Mouse (Mus musculus) thymus, postnatal 10 days (tissue): ENCODE data around the gene Mgat1.
"Not testable (repeated sequence)": the region's sequence is repeated elsewhere in the genome, so short reads cannot be mapped to it uniquely, and the experiment has no call there.

Experiments used
- DNase-seq, 2 experiments: peaks; one replicate each; pipeline ENCODE4 v3.0.0; 2021; ENCODE audit warnings: low spot score in 2 of 2

The Mgat1 gene

GRCm38 (mm10) chr11:49263149-49263548 is 19.2 kb downstream of the Mgat1 start:
- no peak for DNase-seq

- DNase-seq, result no peak
These were observed 20.1 kb downstream of the Mgat1 start for GRCm38 (mm10) chr11:49264081-49264480.

- no peak for DNase-seq
These were observed 20.6 kb downstream of the Mgat1 start for GRCm38 (mm10) chr11:49264622-49265021.

GRCm38 (mm10) chr11:49265101-49265500 is 21.1 kb downstream of the Mgat1 start:
- DNase-seq, result no peak

GRCm38 (mm10) chr11:49266671-49267070 is 22.7 kb downstream of the Mgat1 start:
- no peak for DNase-seq

GRCm38 (mm10) chr11:49267316-49267715 is 23.3 kb downstream of the Mgat1 start:
- no peak for DNase-seq

GRCm38 (mm10) chr11:49267970-49268579 is 24.1 kb downstream of the Mgat1 start:
- no peak for DNase-seq

- no peak for DNase-seq
These were observed 25.8 kb downstream of the Mgat1 start for GRCm38 (mm10) chr11:49269761-49270160.

- DNase-seq, result no peak
These were observed 26.4 kb downstream of the Mgat1 start for GRCm38 (mm10) chr11:49270368-49270767.

- DNase-seq, result peak; percentile 29 to 60
These were observed 27.3 kb downstream of the Mgat1 start for GRCm38 (mm10) chr11:49271334-49271733.

GRCm38 (mm10) chr11:49273834-49274519 is 30.0 kb downstream of the Mgat1 start:
- no peak for DNase-seq

- no peak for DNase-seq
These were observed 34.2 kb downstream of the Mgat1 start, which contains the start of gene Olfr1393 for GRCm38 (mm10) chr11:49278222-49278621. Gene Olfr1393 (plus strand): TSS chr11:49278304.

- not testable (repeated sequence) for DNase-seq
These were observed 41.0 kb downstream of the Mgat1 start, which contains the start of gene Olfr1392 for GRCm38 (mm10) chr11:49284982-49285381. Gene Olfr1392 (plus strand): TSS chr11:49285282.

- no peak for DNase-seq
These were observed 43.3 kb downstream of the Mgat1 start for GRCm38 (mm10) chr11:49287251-49287650.

GRCm38 (mm10) chr11:49292777-49293176 is 48.8 kb downstream of the Mgat1 start:
- no peak for DNase-seq

GRCm38 (mm10) chr11:49304441-49304840 is 60.5 kb downstream of the Mgat1 start, which contains the start of gene Olfr10:
Gene Olfr10 (plus strand): TSS chr11:49304741.
- DNase-seq, result no peak

- not testable (repeated sequence) for DNase-seq
These were observed 64.6 kb downstream of the Mgat1 start for GRCm38 (mm10) chr11:49308547-49308946.
